Mouse (Mus musculus) heart, embryonic 10.5 days (tissue): ENCODE data around the gene Tmeff1. TPM values are rescaled to one million over a fixed set of nuclear protein-coding genes. Genes with fewer than 3 reads are reported as not detected.

ENCODE experiments used
- DNase-seq: peaks from one replicate; pipeline ENCODE4 v3.0.0-alpha.2; 2017; ENCODE audit warnings: low spot score
- H3K27ac ChIP-seq: fragments of 300-500 bp; sonication (generic); 2 replicates; pipeline ENCODE4 v1.5.1; 2016; ENCODE audit warnings: mild to moderate bottlenecking
- H3K27me3 ChIP-seq: fragments of 300-500 bp; sonication (generic); 2 replicates; pipeline ENCODE4 v1.6.1; 2016; ENCODE audit warnings: mild to moderate bottlenecking; ENCODE audit not compliant: poor library complexity, insufficient read depth, severe bottlenecking
- H3K36me3 ChIP-seq: fragments of 300-500 bp; sonication (generic); 2 replicates; pipeline ENCODE4 v1.6.1; 2016; ENCODE audit warnings: mild to moderate bottlenecking, moderate library complexity
- H3K4me1 ChIP-seq: fragments of 300-500 bp; sonication (generic); 2 replicates; pipeline ENCODE4 v1.6.1; 2016; ENCODE audit warnings: mild to moderate bottlenecking
- H3K4me3 ChIP-seq: fragments of 300-500 bp; sonication (generic); 2 replicates; pipeline ENCODE4 v1.5.1; 2016; ENCODE audit warnings: mild to moderate bottlenecking, moderate library complexity
- H3K9me3 ChIP-seq: fragments of 300-500 bp; sonication (generic); 2 replicates; pipeline ENCODE4 v1.6.1; 2016; ENCODE audit warnings: mild to moderate bottlenecking, moderate library complexity
- WGBS: fragments of 180-500 bp; shearing (Covaris S2); methylation state at CpG from one replicate; pipeline ENCODE4 v1.1.7; 2016; 5-methylcytosine and 5-hydroxymethylcytosine counted together
- polyA plus RNA-seq: library from polyadenylated mRNA; unstranded; fragments of >200 nt; fragmentation: Nextera tagmentation; extraction: Ambion mirVana; gene quantifications from 2 replicates; pipeline ENCODE4 v1.2.1, GENCODE M21; 2016

The Tmeff1 gene
- polyA plus RNA-seq, 1 experiment from 2014 or later: 76.4 TPM

DNA sequence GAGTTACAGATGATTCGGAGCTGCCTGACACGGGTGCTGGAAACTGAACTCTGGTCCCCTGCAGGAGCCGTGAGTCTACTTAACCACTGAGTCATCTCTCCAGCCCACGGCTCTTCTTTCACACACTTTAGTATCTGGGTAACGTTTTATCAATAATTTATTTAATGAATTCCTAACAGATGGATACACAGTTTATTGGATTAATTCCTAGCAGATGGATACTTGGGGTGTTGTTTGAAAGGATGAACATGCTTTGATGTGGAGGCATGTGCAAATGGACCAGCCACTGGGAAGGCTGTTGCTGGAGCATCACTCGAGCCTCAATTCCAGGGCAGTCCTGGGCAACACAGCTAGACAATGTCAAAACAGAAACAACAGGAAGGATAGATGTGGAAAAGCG, 11.1 kb downstream of the Tmeff1 start:
- peaks cover 26% of the 10 kb centered on the region for H3K4me1 ChIP-seq
- WGBS: 90% methylated on average over 7 of the region's 7 CpGs
- no peak overlapping the region for H3K4me3 ChIP-seq
- no peak for DNase-seq
- H3K9me3 ChIP-seq: no peaks in the 10 kb centered on the region
- H3K36me3 ChIP-seq: peaks cover 9% of the 10 kb centered on the region; the same call in 1 of the 2 replicates
- H3K27me3 ChIP-seq: no peaks in the 10 kb centered on the region
- no peak overlapping the region for H3K27ac ChIP-seq

GRCm38 (mm10) chr4:48605650-48606049, 20.7 kb downstream of the Tmeff1 start:
- Histone ChIP-seq H3K4me1 (no peaks in the 10 kb centered on the region), H3K27ac (no peak overlapping the region), H3K36me3 (peaks cover 24% of the 10 kb centered on the region; the same call in 1 of the 2 replicates), H3K9me3 (no peaks in the 10 kb centered on the region), H3K4me3 (no peak overlapping the region), H3K27me3 (no peaks in the 10 kb centered on the region)
- WGBS: 76% methylated on average over 3 of the region's 3 CpGs
- no peak for DNase-seq

- WGBS: 81% methylated on average over 9 of the region's 9 CpGs
- H3K36me3 ChIP-seq: peaks cover 30% of the 10 kb centered on the region
Observed at GRCm38 (mm10) chr4:48609485-48609884, 24.5 kb downstream of the Tmeff1 start.

GRCm38 (mm10) chr4:48610251-48610650, 25.3 kb downstream of the Tmeff1 start:
- no peaks in the 10 kb centered on the region for H3K9me3 ChIP-seq
- H3K27ac ChIP-seq: no peak overlapping the region
- H3K27me3 ChIP-seq: no peaks in the 10 kb centered on the region
- no peak for DNase-seq
- H3K4me3 ChIP-seq: no peak overlapping the region
- H3K36me3 ChIP-seq: peaks cover 25% of the 10 kb centered on the region
- WGBS: 93% methylated on average over 6 of the region's 6 CpGs
- no peaks in the 10 kb centered on the region for H3K4me1 ChIP-seq

More at GRCm38 (mm10) chr4:48609485-48609884, 24.5 kb downstream of the Tmeff1 start:
- DNase-seq: no peak
- Histone ChIP-seq H3K4me1 (no peaks in the 10 kb centered on the region), H3K27ac (no peak overlapping the region), H3K4me3 (no peak overlapping the region), H3K27me3 (no peaks in the 10 kb centered on the region), H3K9me3 (no peaks in the 10 kb centered on the region)

DNA sequence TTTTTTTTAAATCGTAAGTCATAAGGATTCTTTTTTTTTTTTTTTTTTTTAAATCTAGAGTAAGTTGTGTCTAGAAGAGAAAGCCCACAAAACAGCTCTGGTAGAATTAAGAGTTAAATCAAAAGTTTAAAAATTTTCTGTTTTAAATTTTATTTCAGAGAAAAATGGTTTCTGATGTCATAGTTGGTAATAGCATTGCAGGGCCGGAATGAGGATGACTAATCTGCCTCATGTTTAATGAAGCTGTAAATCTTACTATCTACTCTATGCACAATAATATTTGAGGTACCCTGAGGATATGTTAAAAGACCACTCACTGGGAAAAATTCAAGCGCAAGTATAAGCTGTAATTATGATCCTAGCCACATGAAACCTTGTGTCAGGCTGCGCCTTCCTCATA, 30.5 kb downstream of the Tmeff1 start:
- Histone ChIP-seq H3K4me1 (peaks cover 6% of the 10 kb centered on the region; the same call in 1 of the 2 replicates), H3K36me3 (peaks cover 45% of the 10 kb centered on the region), H3K4me3 (no peak overlapping the region), H3K9me3 (no peaks in the 10 kb centered on the region), H3K27me3 (no peaks in the 10 kb centered on the region), H3K27ac (no peak overlapping the region)
- WGBS: 94% methylated on average over 4 of the region's 4 CpGs
- DNase-seq: no peak

DNA sequence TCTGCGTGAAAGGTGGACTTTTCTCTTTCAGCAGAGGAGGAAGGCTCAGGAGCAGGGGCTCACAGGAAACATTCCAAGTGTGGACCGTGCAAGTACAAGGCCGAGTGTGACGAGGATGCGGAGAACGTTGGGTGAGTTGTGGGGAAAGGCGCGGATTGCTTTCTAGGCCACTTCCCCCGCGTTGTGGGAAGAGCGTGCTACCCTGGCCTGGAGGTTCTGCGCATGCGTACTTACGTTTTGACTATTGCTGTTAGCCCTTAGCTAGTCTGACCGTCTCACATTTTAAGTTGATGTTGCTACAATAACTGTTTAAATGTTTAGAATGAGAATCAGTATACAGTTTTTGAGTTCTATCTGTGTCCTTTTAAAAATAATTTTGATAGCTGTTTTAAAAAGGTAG, 32.2 kb downstream of the Tmeff1 start:
- 94% methylated on average over 15 of the region's 15 CpGs for WGBS
- Histone ChIP-seq H3K36me3 (peaks cover 48% of the 10 kb centered on the region), H3K27ac (no peak overlapping the region)

DNA sequence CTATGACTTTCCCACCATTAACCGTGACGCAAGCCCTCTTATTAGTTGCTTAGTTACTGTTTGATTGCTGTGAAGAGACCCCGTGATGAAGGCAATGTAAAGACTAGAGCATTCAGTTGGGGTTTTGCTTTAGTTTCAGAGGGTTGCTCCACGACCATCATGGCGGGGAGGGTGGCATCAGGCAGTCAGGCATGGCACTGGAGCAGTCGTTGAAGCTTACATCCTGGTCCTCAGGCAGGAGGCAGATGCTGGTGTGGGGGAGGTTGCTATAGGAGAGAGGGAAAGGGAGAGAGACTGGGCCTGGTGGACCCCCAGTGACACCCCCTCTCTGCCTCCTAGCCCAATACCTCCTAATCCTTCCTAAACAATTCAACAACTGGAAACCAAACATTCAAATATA, 35.1 kb downstream of the Tmeff1 start:
- peaks cover 68% of the 10 kb centered on the region for H3K36me3 ChIP-seq
- no peaks in the 10 kb centered on the region for H3K9me3 ChIP-seq
- no peak overlapping the region for H3K27ac ChIP-seq
- DNase-seq: peak; percentile 62
- no peaks in the 10 kb centered on the region for H3K27me3 ChIP-seq
- H3K4me3 ChIP-seq: no peak overlapping the region
- 91% methylated on average over 6 of the region's 6 CpGs for WGBS
- peaks cover 6% of the 10 kb centered on the region; the same call in 1 of the 2 replicates for H3K4me1 ChIP-seq

More for the DNA sequence above, 32.2 kb downstream of the Tmeff1 start:
- Histone ChIP-seq H3K4me3 (no peak overlapping the region), H3K4me1 (peaks cover 6% of the 10 kb centered on the region; the same call in 1 of the 2 replicates), H3K27me3 (no peaks in the 10 kb centered on the region), H3K9me3 (no peaks in the 10 kb centered on the region)
- DNase-seq: no peak

DNA sequence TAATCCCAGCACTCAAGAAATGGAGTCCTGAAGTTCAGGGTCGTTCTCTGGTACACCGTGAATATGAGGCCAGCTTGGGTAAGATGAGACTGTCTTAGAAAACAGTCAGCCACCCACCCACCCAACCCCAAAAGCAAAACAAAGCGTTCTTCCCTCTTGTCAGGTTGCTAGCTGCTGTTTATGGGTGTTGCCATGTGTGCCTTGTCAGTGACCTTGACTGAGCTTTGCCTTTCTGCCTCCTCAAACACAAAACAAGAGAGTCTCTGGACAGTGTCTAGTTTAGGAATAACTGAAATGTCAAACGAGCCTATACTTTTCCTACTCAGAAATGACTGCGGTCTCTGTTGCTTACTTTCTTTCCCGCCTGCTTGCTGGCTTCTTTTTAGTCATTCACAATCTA, 37.3 kb downstream of the Tmeff1 start:
- DNase-seq: no peak
- Histone ChIP-seq H3K27ac (no peak overlapping the region), H3K27me3 (no peaks in the 10 kb centered on the region), H3K36me3 (peaks cover 70% of the 10 kb centered on the region), H3K9me3 (no peaks in the 10 kb centered on the region), H3K4me1 (no peaks in the 10 kb centered on the region), H3K4me3 (no peak overlapping the region)
- 89% methylated on average over 6 of the region's 6 CpGs for WGBS

GRCm38 (mm10) chr4:48622946-48623345, 38.0 kb downstream of the Tmeff1 start:
- Histone ChIP-seq H3K27ac (no peak overlapping the region), H3K9me3 (no peaks in the 10 kb centered on the region), H3K4me3 (no peak overlapping the region), H3K4me1 (no peaks in the 10 kb centered on the region), H3K27me3 (no peaks in the 10 kb centered on the region), H3K36me3 (peaks cover 70% of the 10 kb centered on the region)
- 91% methylated on average over 7 of the region's 7 CpGs for WGBS
- DNase-seq: no peak

- Histone ChIP-seq H3K36me3 (peaks cover 73% of the 10 kb centered on the region), H3K27ac (no peak overlapping the region), H3K9me3 (no peaks in the 10 kb centered on the region), H3K4me3 (no peak overlapping the region), H3K27me3 (no peaks in the 10 kb centered on the region), H3K4me1 (no peaks in the 10 kb centered on the region)
- 88% methylated on average over 6 of the region's 6 CpGs for WGBS
- no peak for DNase-seq
Observed at GRCm38 (mm10) chr4:48624961-48625360, 40.0 kb downstream of the Tmeff1 start.

DNA sequence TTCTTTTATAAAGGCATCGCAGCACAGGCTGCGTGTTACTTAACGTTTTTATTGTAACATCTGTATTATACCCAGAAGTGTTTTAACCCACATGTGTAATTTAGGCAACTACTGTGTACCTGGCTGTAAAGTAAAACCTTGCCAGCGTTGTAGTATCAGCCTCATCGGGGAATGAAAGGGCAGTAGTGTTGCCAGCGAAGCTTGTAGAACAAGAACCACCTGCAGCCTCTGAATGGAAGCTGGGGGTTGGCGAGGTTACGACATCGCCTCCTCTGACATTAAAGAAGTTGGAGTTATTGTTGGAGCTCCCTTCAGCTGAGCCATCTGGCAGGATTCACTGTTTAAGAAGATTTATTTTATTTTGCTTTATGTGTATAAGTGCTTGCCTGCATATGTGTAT, 40.9 kb downstream of the Tmeff1 start:
- H3K27me3 ChIP-seq: no peaks in the 10 kb centered on the region
- H3K36me3 ChIP-seq: peaks cover 76% of the 10 kb centered on the region
- DNase-seq: no peak
- H3K27ac ChIP-seq: no peak overlapping the region
- WGBS: 91% methylated on average over 9 of the region's 9 CpGs
- H3K4me1 ChIP-seq: 0 out of 2 replicates have a peak, but pooled peaks cover under 1% of the 10 kb centered on the region
- no peaks in the 10 kb centered on the region for H3K9me3 ChIP-seq
- no peak overlapping the region for H3K4me3 ChIP-seq

DNA sequence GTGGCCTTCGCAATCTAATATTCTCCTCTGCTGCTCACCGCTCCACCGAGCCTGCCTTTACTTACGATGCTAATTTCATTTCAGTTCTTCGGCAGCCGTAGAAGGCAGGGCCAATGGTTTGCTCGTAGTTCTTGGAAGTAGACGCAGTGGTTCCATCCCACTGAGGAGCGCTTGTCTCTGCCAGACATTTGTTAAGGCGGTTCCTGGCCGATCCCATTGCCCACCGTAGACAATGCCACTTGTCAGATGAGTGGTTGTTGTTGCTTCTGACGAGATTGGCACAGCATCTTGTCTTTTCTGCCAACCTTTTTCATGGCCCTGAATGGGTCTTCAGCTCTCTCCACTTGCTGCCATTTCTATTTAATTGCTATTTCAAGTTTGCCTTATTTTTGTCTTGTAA, 44.5 kb downstream of the Tmeff1 start:
- no peaks in the 10 kb centered on the region for H3K27me3 ChIP-seq
- 0 out of 2 replicates have a peak, but pooled peaks cover 2% of the 10 kb centered on the region for H3K4me1 ChIP-seq
- WGBS: 91% methylated on average over 13 of the region's 13 CpGs
- H3K4me3 ChIP-seq: no peak overlapping the region
- no peak for DNase-seq
- H3K9me3 ChIP-seq: no peaks in the 10 kb centered on the region
- H3K27ac ChIP-seq: no peak overlapping the region
- H3K36me3 ChIP-seq: peaks cover 63% of the 10 kb centered on the region

DNA sequence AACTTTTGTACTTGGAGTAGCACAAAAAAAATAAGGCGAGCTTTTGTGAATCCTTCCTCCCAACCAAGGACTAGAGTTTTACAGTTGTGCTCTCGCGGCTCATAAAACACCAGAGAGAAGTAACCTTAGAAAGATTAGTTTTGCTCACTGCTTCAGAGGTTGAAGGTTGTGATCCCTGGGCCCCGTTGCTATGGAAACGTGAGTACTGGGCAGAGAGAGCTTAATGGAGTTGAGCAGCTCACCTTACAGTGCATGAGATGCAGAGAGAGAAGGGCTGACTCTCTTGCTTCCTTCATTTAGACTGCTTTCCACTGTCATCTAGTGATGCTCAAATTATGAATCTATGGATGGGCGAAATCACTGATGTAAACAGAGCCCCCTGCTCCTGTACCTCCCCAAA, 48.6 kb downstream of the Tmeff1 start:
- 86% methylated on average over 6 of the region's 6 CpGs for WGBS
- no peak for DNase-seq
- no peak overlapping the region for H3K4me3 ChIP-seq
- H3K27me3 ChIP-seq: no peaks in the 10 kb centered on the region
- H3K27ac ChIP-seq: no peak overlapping the region
- peaks cover 12% of the 10 kb centered on the region for H3K4me1 ChIP-seq
- H3K9me3 ChIP-seq: no peaks in the 10 kb centered on the region
- peaks cover 45% of the 10 kb centered on the region for H3K36me3 ChIP-seq

- peak; percentile 41 for DNase-seq
- no peak overlapping the region for H3K27ac ChIP-seq
- 81% methylated on average over 2 of the region's 2 CpGs for WGBS
- no peaks in the 10 kb centered on the region for H3K9me3 ChIP-seq
- H3K36me3 ChIP-seq: peaks cover 45% of the 10 kb centered on the region
- H3K27me3 ChIP-seq: no peaks in the 10 kb centered on the region
- no peak overlapping the region for H3K4me3 ChIP-seq
- H3K4me1 ChIP-seq: peaks cover 15% of the 10 kb centered on the region
Observed at GRCm38 (mm10) chr4:48634058-48634457, 49.1 kb downstream of the Tmeff1 start.
